Mouse (Mus musculus) midbrain, embryonic 15.5 days (tissue): Measurements from ENCODE around the gene Prrc2b. TPM values are rescaled to one million over a fixed set of nuclear protein-coding genes. Genes with fewer than 3 reads are reported as not detected.

ENCODE experiments used
- ATAC-seq: fragments of 200-750 bp; cut with Nextera tagmentation; replicated peaks from 2 replicates; pipeline ENCODE4 v1.8.0; 2017; ENCODE audit warnings: moderate TSS enrichment
- H3K27ac ChIP-seq: fragments of 300-500 bp; sonication (generic); 2 replicates; pipeline ENCODE4 v1.5.1; 2015; ENCODE audit warnings: mild to moderate bottlenecking, inconsistent platforms
- H3K27me3 ChIP-seq: fragments of 300-500 bp; sonication (generic); replicated peaks from 2 replicates; pipeline ENCODE4 v1.6.1; 2015; ENCODE audit warnings: inconsistent platforms
- H3K36me3 ChIP-seq: fragments of 300-500 bp; sonication (generic); replicated peaks from 2 replicates; pipeline ENCODE4 v1.6.1; 2015; ENCODE audit warnings: inconsistent platforms
- H3K4me1 ChIP-seq: fragments of 300-500 bp; sonication (generic); 2 replicates; pipeline ENCODE4 v1.6.1; 2015; ENCODE audit warnings: inconsistent platforms
- H3K4me2 ChIP-seq: fragments of 300-500 bp; sonication (generic); 2 replicates; pipeline ENCODE4 v1.6.1; 2015; ENCODE audit warnings: inconsistent platforms, mild to moderate bottlenecking, moderate library complexity
- H3K4me3 ChIP-seq: fragments of 300-500 bp; sonication (generic); 2 replicates; pipeline ENCODE4 v1.5.1; 2015; ENCODE audit warnings: mild to moderate bottlenecking, inconsistent platforms
- H3K9ac ChIP-seq: fragments of 300-500 bp; sonication (generic); 2 replicates; pipeline ENCODE4 v1.6.1; 2015; ENCODE audit warnings: mild to moderate bottlenecking, inconsistent platforms
- H3K9me3 ChIP-seq: fragments of 300-500 bp; sonication (generic); 2 replicates; pipeline ENCODE4 v1.6.1; 2016; ENCODE audit warnings: inconsistent platforms
- WGBS: fragments of 180-500 bp; shearing (Covaris S2); methylation state at CpG from one replicate; pipeline ENCODE4 v1.1.7; 2015; ENCODE audit warnings: mixed read lengths; 5-methylcytosine and 5-hydroxymethylcytosine counted together
- polyA plus RNA-seq: library from polyadenylated mRNA; unstranded; fragments of >200 nt; fragmentation: Nextera tagmentation; extraction: Ambion mirVana; gene quantifications from 2 replicates; pipeline ENCODE4 v1.2.1, GENCODE M21; 2015

The Prrc2b gene
- polyA plus RNA-seq, 1 experiment from 2014 or later = 92.2 TPM

- Histone ChIP-seq H3K27me3 (no peaks in the 10 kb centered on the region), H3K9me3 (no peaks in the 10 kb centered on the region), H3K36me3 (no peaks in the 10 kb centered on the region), H3K9ac (no peak overlapping the region), H3K4me2 (no peak overlapping the region), H3K27ac (no peak overlapping the region), H3K4me1 (peaks cover 82% of the 10 kb centered on the region), H3K4me3 (no peak overlapping the region)
- 69% methylated on average over 11 of the region's 11 CpGs for WGBS
- no peak for ATAC-seq
These were observed 26.6 kb downstream of the Prrc2b start for GRCm38 (mm10) chr2:32177397-32178060.

GRCm38 (mm10) chr2:32179363-32179762 lies 28.5 kb downstream of the Prrc2b start:
- Histone ChIP-seq H3K9ac (no peak overlapping the region), H3K4me3 (no peak overlapping the region), H3K27me3 (no peaks in the 10 kb centered on the region), H3K36me3 (no peaks in the 10 kb centered on the region), H3K4me1 (peaks cover 82% of the 10 kb centered on the region), H3K9me3 (no peaks in the 10 kb centered on the region), H3K4me2 (no peak overlapping the region), H3K27ac (no peak overlapping the region)
- WGBS = 70% methylated on average over 6 of the region's 6 CpGs
- ATAC-seq = no peak

GRCm38 (mm10) chr2:32180127-32180526 lies 29.2 kb downstream of the Prrc2b start:
- no peak overlapping the region for H3K4me2 ChIP-seq
- peaks cover 74% of the 10 kb centered on the region for H3K4me1 ChIP-seq
- H3K36me3 ChIP-seq = 0 out of 2 replicates have a peak, but pooled peaks cover 1% of the 10 kb centered on the region
- H3K4me3 ChIP-seq = no peak overlapping the region
- H3K27me3 ChIP-seq = no peaks in the 10 kb centered on the region
- H3K9me3 ChIP-seq = no peaks in the 10 kb centered on the region
- no peak for ATAC-seq
- H3K27ac ChIP-seq = no peak overlapping the region
- 94% methylated on average over 12 of the region's 12 CpGs for WGBS
- no peak overlapping the region for H3K9ac ChIP-seq

- no peak overlapping the region for H3K27ac ChIP-seq
- no peak overlapping the region for H3K9ac ChIP-seq
These were observed 30.5 kb downstream of the Prrc2b start for GRCm38 (mm10) chr2:32181364-32181763.

GRCm38 (mm10) chr2:32182119-32182518 lies 31.2 kb downstream of the Prrc2b start:
- H3K4me3 ChIP-seq = no peak overlapping the region
- WGBS = 70% methylated on average over 9 of the region's 9 CpGs
- H3K9ac ChIP-seq = no peak overlapping the region
- H3K36me3 ChIP-seq = peaks cover 16% of the 10 kb centered on the region
- peaks cover 55% of the 10 kb centered on the region for H3K4me1 ChIP-seq
- no peaks in the 10 kb centered on the region for H3K9me3 ChIP-seq
- H3K4me2 ChIP-seq = no peak overlapping the region
- no peaks in the 10 kb centered on the region for H3K27me3 ChIP-seq
- ATAC-seq = no peak
- 0 out of 2 replicates have a peak overlapping the region, but pooled peaks have one; percentile 43 for H3K27ac ChIP-seq

More at GRCm38 (mm10) chr2:32181364-32181763, 30.5 kb downstream of the Prrc2b start:
- no peak for ATAC-seq
- H3K36me3 ChIP-seq = peaks cover 9% of the 10 kb centered on the region
- no peaks in the 10 kb centered on the region for H3K9me3 ChIP-seq
- no peak overlapping the region for H3K4me2 ChIP-seq
- 63% methylated on average over 5 of the region's 5 CpGs for WGBS
- H3K4me1 ChIP-seq = peaks cover 63% of the 10 kb centered on the region
- no peaks in the 10 kb centered on the region for H3K27me3 ChIP-seq
- no peak overlapping the region for H3K4me3 ChIP-seq

GRCm38 (mm10) chr2:32182676-32183296 lies 31.9 kb downstream of the Prrc2b start:
- no peak overlapping the region for H3K9ac ChIP-seq
- H3K27ac ChIP-seq = peak overlapping the region; percentile 43; the same call in 1 of the 2 replicates
- H3K9me3 ChIP-seq = no peaks in the 10 kb centered on the region
- no peak overlapping the region for H3K4me2 ChIP-seq
- H3K27me3 ChIP-seq = no peaks in the 10 kb centered on the region
- ATAC-seq = peak; percentile 40; the same call in 1 of the 2 replicates
- peaks cover 23% of the 10 kb centered on the region for H3K36me3 ChIP-seq
- peaks cover 49% of the 10 kb centered on the region for H3K4me1 ChIP-seq
- no peak overlapping the region for H3K4me3 ChIP-seq
- 63% methylated on average over 13 of the region's 13 CpGs for WGBS

- Histone ChIP-seq H3K9me3 (no peaks in the 10 kb centered on the region), H3K27me3 (no peaks in the 10 kb centered on the region), H3K27ac (no peak overlapping the region), H3K9ac (no peak overlapping the region), H3K4me2 (no peak overlapping the region), H3K36me3 (peaks cover 46% of the 10 kb centered on the region), H3K4me1 (peaks cover 14% of the 10 kb centered on the region), H3K4me3 (no peak overlapping the region)
- no peak for ATAC-seq
- WGBS = 95% methylated on average over 13 of the region's 13 CpGs
These were observed 36.2 kb downstream of the Prrc2b start for GRCm38 (mm10) chr2:32187019-32187551.

GRCm38 (mm10) chr2:32187649-32188048 lies 36.8 kb downstream of the Prrc2b start:
- no peak overlapping the region for H3K9ac ChIP-seq
- no peak overlapping the region for H3K4me2 ChIP-seq
- ATAC-seq = no peak
- no peak overlapping the region for H3K27ac ChIP-seq
- peaks cover 9% of the 10 kb centered on the region for H3K4me1 ChIP-seq
- no peak overlapping the region for H3K4me3 ChIP-seq
- 94% methylated on average over 7 of the region's 7 CpGs for WGBS
- H3K9me3 ChIP-seq = no peaks in the 10 kb centered on the region
- H3K36me3 ChIP-seq = peaks cover 51% of the 10 kb centered on the region
- no peaks in the 10 kb centered on the region for H3K27me3 ChIP-seq

GRCm38 (mm10) chr2:32189060-32189681 lies 38.3 kb downstream of the Prrc2b start:
- Histone ChIP-seq H3K4me2 (no peak overlapping the region), H3K4me3 (no peak overlapping the region), H3K36me3 (peaks cover 63% of the 10 kb centered on the region), H3K9ac (no peak overlapping the region), H3K27ac (no peak overlapping the region), H3K27me3 (no peaks in the 10 kb centered on the region), H3K9me3 (no peaks in the 10 kb centered on the region), H3K4me1 (no peaks in the 10 kb centered on the region)
- no peak for ATAC-seq
- 85% methylated on average over 5 of the region's 5 CpGs for WGBS

GRCm38 (mm10) chr2:32190620-32191019 lies 39.7 kb downstream of the Prrc2b start:
- Histone ChIP-seq H3K36me3 (peaks cover 74% of the 10 kb centered on the region), H3K9me3 (no peaks in the 10 kb centered on the region), H3K27me3 (no peaks in the 10 kb centered on the region), H3K4me1 (no peaks in the 10 kb centered on the region), H3K4me2 (no peak overlapping the region), H3K27ac (no peak overlapping the region), H3K9ac (no peak overlapping the region), H3K4me3 (no peak overlapping the region)
- 80% methylated on average over 1 of the region's 1 CpGs for WGBS
- no peak for ATAC-seq

- Histone ChIP-seq H3K9me3 (no peaks in the 10 kb centered on the region), H3K27me3 (no peaks in the 10 kb centered on the region), H3K4me3 (no peak overlapping the region), H3K4me1 (no peaks in the 10 kb centered on the region), H3K4me2 (no peak overlapping the region), H3K27ac (no peak overlapping the region), H3K9ac (no peak overlapping the region), H3K36me3 (peaks cover 75% of the 10 kb centered on the region)
- no peak for ATAC-seq
- 82% methylated on average over 17 of the region's 18 CpGs for WGBS
These were observed 41.1 kb downstream of the Prrc2b start for GRCm38 (mm10) chr2:32191872-32192507.

GRCm38 (mm10) chr2:32198977-32199376 lies 48.1 kb downstream of the Prrc2b start:
- Histone ChIP-seq H3K27ac (no peak overlapping the region), H3K9ac (no peak overlapping the region), H3K4me2 (no peak overlapping the region), H3K4me3 (no peak overlapping the region), H3K36me3 (peaks cover 80% of the 10 kb centered on the region), H3K27me3 (no peaks in the 10 kb centered on the region), H3K9me3 (no peaks in the 10 kb centered on the region), H3K4me1 (no peaks in the 10 kb centered on the region)
- 68% methylated on average over 11 of the region's 11 CpGs for WGBS
- no peak for ATAC-seq
